9 mouse cellular contexts compared by ENCODE assay signal in the genomic region with DNA sequence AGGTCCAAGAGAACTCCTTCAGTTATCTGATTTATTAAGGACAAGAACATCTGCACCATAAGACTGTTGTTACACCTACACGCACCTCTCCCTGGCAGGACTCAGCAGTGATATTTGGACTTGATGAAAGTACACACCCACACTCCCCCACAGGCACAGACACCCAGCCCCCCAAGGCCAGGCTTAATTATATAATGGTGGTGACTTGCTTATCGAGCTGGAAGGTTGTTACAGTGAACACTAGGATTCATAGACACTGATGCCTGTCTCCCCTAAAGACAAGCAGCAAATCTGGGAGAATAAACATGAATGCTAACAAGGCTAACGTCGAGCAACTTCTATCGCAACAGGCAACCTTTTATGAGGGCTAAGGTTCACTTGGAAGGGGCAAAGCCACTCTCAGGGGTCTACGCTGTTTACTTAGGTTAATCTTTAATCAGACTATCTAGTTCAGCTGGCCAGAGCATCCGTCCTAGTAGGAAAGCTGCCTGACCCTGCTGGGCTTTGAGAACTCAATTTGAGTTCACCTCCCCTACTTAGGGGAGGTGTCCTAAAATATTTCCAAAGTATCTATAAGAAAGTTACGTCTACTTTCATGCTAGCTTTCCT. TPM values are rescaled to one million over a fixed set of nuclear protein-coding genes. Genes with fewer than 3 reads are reported as not detected.
DNase-seq lines count a peak whose midpoint lies in the region; ATAC-seq and TF ChIP-seq lines count a peak whose summit lies in the region.
"Had no signal": no experiment of that assay in that cellular context is flagged by ENCODE, and none has a peak within 500 bp of the region (broad histone marks: within the 10 kb centered on the region; RNA-seq: fewer than 3 reads in every experiment).

No protein-coding gene starts in this region.

- peak overlapping the region; percentile 48; the same call in 1 of the 2 replicates for H3K4me3 ChIP-seq in forebrain, embryonic 12.5 days (replicated peaks)
- no peak overlapping the region for H3K4me3 ChIP-seq in forebrain, embryonic 16.5 days (replicated peaks; ENCODE audit: low read length)
- H3K4me3 ChIP-seq in C2C12 (ENCODE audit: insufficient read depth, poor library complexity, severe bottlenecking) = peak overlapping the region; percentile 63
- H3K4me3 ChIP-seq in heart, embryonic 16.5 days (ENCODE audit: low read length) = peak overlapping the region; percentile 74
- H3K4me3 ChIP-seq in limb, embryonic 11.5 days (ENCODE audit: low read depth, low read length) = peak overlapping the region; percentile 52

- H3K36me3 ChIP-seq in forebrain, embryonic 12.5 days (replicated peaks) = peaks cover 22% of the 10 kb centered on the region
- H3K36me3 ChIP-seq in forebrain, embryonic 16.5 days (ENCODE audit: control insufficient read depth, insufficient read depth) = no peaks in the 10 kb centered on the region
- H3K36me3 ChIP-seq in C2C12 (ENCODE audit: control insufficient read depth, insufficient read depth) = peaks cover 32% of the 10 kb centered on the region
- H3K36me3 ChIP-seq in heart, embryonic 16.5 days (ENCODE audit: control insufficient read depth, insufficient read depth) = peaks cover 20% of the 10 kb centered on the region
- H3K36me3 ChIP-seq in limb, embryonic 11.5 days (ENCODE audit: control insufficient read depth, insufficient read depth, low read length) = peaks cover 19% of the 10 kb centered on the region

- no peak for DNase-seq in limb, embryonic 11.5 days (ENCODE audit: low spot score)
- DNase-seq in urinary bladder, adult 2 months (ENCODE audit: low spot score) = no peak
- no peak for DNase-seq in cerebellum, postnatal 4 days (ENCODE audit: low spot score in 2 of 2)
- no peak for DNase-seq in ovary, postnatal 14 days (ENCODE audit: low spot score)
- DNase-seq: cerebellum, postnatal 10 days had no signal

- H3K27me3 ChIP-seq in forebrain, embryonic 12.5 days = no peaks in the 10 kb centered on the region
- H3K27me3 ChIP-seq in forebrain, embryonic 16.5 days (replicated peaks; ENCODE audit: control insufficient read depth, insufficient read depth, low read length) = no peaks in the 10 kb centered on the region
- no peaks in the 10 kb centered on the region for H3K27me3 ChIP-seq in C2C12 (ENCODE audit: control insufficient read depth, insufficient read depth, insufficient read length)
- no peaks in the 10 kb centered on the region for H3K27me3 ChIP-seq in heart, embryonic 16.5 days (ENCODE audit: control insufficient read depth, insufficient read depth, low read length)
- H3K27me3 ChIP-seq in limb, embryonic 11.5 days (ENCODE audit: control insufficient read depth, insufficient read depth, low read length) = no peaks in the 10 kb centered on the region

- H3K4me2 ChIP-seq in forebrain, embryonic 12.5 days = peak overlapping the region; percentile 65; the same call in 1 of the 2 replicates
- no peak overlapping the region for H3K4me2 ChIP-seq in forebrain, embryonic 16.5 days (ENCODE audit: low read length)
- peak overlapping the region; percentile 69 for H3K4me2 ChIP-seq in heart, embryonic 16.5 days (ENCODE audit: low read depth, low read length)
- H3K4me2 ChIP-seq in limb, embryonic 11.5 days (ENCODE audit: low read depth, severe bottlenecking) = peak overlapping the region; percentile 37

- 0 out of 2 replicates have a peak, but pooled peaks cover 4% of the 10 kb centered on the region for H3K4me1 ChIP-seq in forebrain, embryonic 12.5 days
- peaks cover 3% of the 10 kb centered on the region; the same call in 1 of the 2 replicates for H3K4me1 ChIP-seq in forebrain, embryonic 16.5 days (replicated peaks; ENCODE audit: control insufficient read depth, insufficient read depth, low read length)
- H3K4me1 ChIP-seq in heart, embryonic 16.5 days (ENCODE audit: control insufficient read depth, insufficient read depth, low read length) = peaks cover 12% of the 10 kb centered on the region
- H3K4me1 ChIP-seq in limb, embryonic 11.5 days (ENCODE audit: control insufficient read depth, insufficient read depth, low read length) = 0 out of 2 replicates have a peak, but pooled peaks cover 3% of the 10 kb centered on the region

- no peak for ATAC-seq in forebrain, embryonic 12.5 days (ENCODE audit: low FRiP score)
- ATAC-seq in forebrain, embryonic 16.5 days = no peak
- no peak for ATAC-seq in heart, embryonic 16.5 days (replicated peaks; ENCODE audit: extremely low read depth, insufficient read depth, low FRiP score)
- ATAC-seq in limb, embryonic 11.5 days (ENCODE audit: insufficient number of reproducible peaks, low FRiP score, low TSS enrichment, low read depth) = no peak

- H3K9me3 ChIP-seq in forebrain, embryonic 12.5 days = no peaks in the 10 kb centered on the region
- no peaks in the 10 kb centered on the region for H3K9me3 ChIP-seq in forebrain, embryonic 16.5 days (ENCODE audit: control insufficient read depth, low read length)
- no peaks in the 10 kb centered on the region for H3K9me3 ChIP-seq in heart, embryonic 16.5 days (replicated peaks; ENCODE audit: control insufficient read depth, low read length)
- no peaks in the 10 kb centered on the region for H3K9me3 ChIP-seq in limb, embryonic 11.5 days (ENCODE audit: control insufficient read depth, low read length)

- WGBS in forebrain, embryonic 12.5 days = 62% methylated on average over 8 of the region's 8 CpGs
- WGBS in forebrain, embryonic 16.5 days = 60% methylated on average over 8 of the region's 8 CpGs
- 47% methylated on average over 8 of the region's 8 CpGs for WGBS in heart, embryonic 16.5 days
- WGBS in limb, embryonic 11.5 days = 46% methylated on average over 8 of the region's 8 CpGs

- TF ChIP-seq CTCF in C2C12 (IDR thresholded peaks at IDR 0.05; ENCODE audit: control insufficient read depth, insufficient read depth, insufficient read length) = no peak

- no peak overlapping the region for H3K9ac ChIP-seq in forebrain, embryonic 12.5 days
- H3K9ac ChIP-seq in forebrain, embryonic 16.5 days (replicated peaks; ENCODE audit: low read depth, low read length) = no peak overlapping the region
- peak overlapping the region; percentile 79 for H3K9ac ChIP-seq in heart, embryonic 16.5 days (ENCODE audit: low read length)
- H3K9ac ChIP-seq in limb, embryonic 11.5 days (ENCODE audit: low read length) = peak overlapping the region; percentile 22; the same call in 1 of the 2 replicates

- no peak overlapping the region for H3K27ac ChIP-seq in forebrain, embryonic 12.5 days
- no peak overlapping the region for H3K27ac ChIP-seq in forebrain, embryonic 16.5 days (ENCODE audit: low read length)
- H3K27ac ChIP-seq in heart, embryonic 16.5 days (ENCODE audit: low read length) = no peak overlapping the region; the same call in 1 of the 2 replicates
- no peak overlapping the region for H3K27ac ChIP-seq in limb, embryonic 11.5 days (replicated peaks; ENCODE audit: low read depth, low read length)

- H3K79me2 ChIP-seq in C2C12 (ENCODE audit: control insufficient read depth, insufficient read depth) = peaks cover 54% of the 10 kb centered on the region

- H3ac ChIP-seq in C2C12 (ENCODE audit: control insufficient read depth, insufficient read length, low read depth) = peak overlapping the region; percentile 52

- H3K79me3 ChIP-seq in C2C12 (ENCODE audit: low read depth) = peaks cover 38% of the 10 kb centered on the region

TF ChIP-seq in C2C12, 6 proteins besides CTCF, POLR2A, EP300 and RAD21 (continues in another document):
- no peak for TF ChIP-seq MYOG (IDR thresholded peaks at IDR 0.05; ENCODE audit: control insufficient read depth, extremely low read depth, insufficient read length)

RNA-seq across cellular contexts. Expression of gene Net1, which starts 26.4 kb away (rescaled TPM):
- 49.2 and 55.7 TPM in 2 replicates for polyA plus RNA-seq in forebrain, embryonic 12.5 days (2016; fragmentation: Nextera tagmentation; extraction: Ambion mirVana)
- 14.2 and 15.1 TPM in 2 replicates for polyA plus RNA-seq in forebrain, embryonic 16.5 days (2015; fragmentation: Nextera tagmentation; extraction: Ambion mirVana)
- 27.3 TPM for polyA plus RNA-seq in C2C12 (2012; fragmentation: generic; extraction: Trizol)
- polyA plus RNA-seq in heart, embryonic 16.5 days (2015; fragmentation: Nextera tagmentation; extraction: Ambion mirVana) = 37.2 and 39.5 TPM in 2 replicates
- 95.9 and 101 TPM in 2 replicates for polyA plus RNA-seq in limb, embryonic 11.5 days (2014; fragmentation: Nextera tagmentation; extraction: Ambion mirVana)
- polyA plus RNA-seq in urinary bladder, adult 2 months (2012; rRNA removed) = 49.2 and 70.4 TPM in 2 replicates

RNA-seq across cellular contexts. Expression of gene Tubal3, which starts 26.5 kb away (rescaled TPM):
- not detected in 2 replicates for polyA plus RNA-seq in forebrain, embryonic 12.5 days (2016; fragmentation: Nextera tagmentation; extraction: Ambion mirVana)
- 0.10 TPM in 1 of 2 replicates, not detected in the other for polyA plus RNA-seq in forebrain, embryonic 16.5 days (2015; fragmentation: Nextera tagmentation; extraction: Ambion mirVana)
- polyA plus RNA-seq in C2C12 (2012; fragmentation: generic; extraction: Trizol) = not detected
- polyA plus RNA-seq in heart, embryonic 16.5 days (2015; fragmentation: Nextera tagmentation; extraction: Ambion mirVana) = 0.13 TPM in 1 of 2 replicates, not detected in the other
- polyA plus RNA-seq in limb, embryonic 11.5 days (2014; fragmentation: Nextera tagmentation; extraction: Ambion mirVana) = not detected in 2 replicates
- polyA plus RNA-seq in urinary bladder, adult 2 months (2012; rRNA removed) = not detected in 2 replicates

RNA-seq across cellular contexts. Expression of gene Calm5, which starts 37.6 kb away (rescaled TPM):
- not detected in 2 replicates for polyA plus RNA-seq in forebrain, embryonic 12.5 days (2016; fragmentation: Nextera tagmentation; extraction: Ambion mirVana)
- not detected in 2 replicates for polyA plus RNA-seq in forebrain, embryonic 16.5 days (2015; fragmentation: Nextera tagmentation; extraction: Ambion mirVana)
- not detected for polyA plus RNA-seq in C2C12 (2012; fragmentation: generic; extraction: Trizol)
- polyA plus RNA-seq in heart, embryonic 16.5 days (2015; fragmentation: Nextera tagmentation; extraction: Ambion mirVana) = not detected in 2 replicates
- not detected in 2 replicates for polyA plus RNA-seq in limb, embryonic 11.5 days (2014; fragmentation: Nextera tagmentation; extraction: Ambion mirVana)
- not detected in 2 replicates for polyA plus RNA-seq in urinary bladder, adult 2 months (2012; rRNA removed)

RNA-seq across cellular contexts. Expression of gene Ucn3, which starts 53.6 kb away (rescaled TPM):
- not detected in 2 replicates for polyA plus RNA-seq in forebrain, embryonic 12.5 days (2016; fragmentation: Nextera tagmentation; extraction: Ambion mirVana)
- 0.21 and 0.56 TPM in 2 replicates for polyA plus RNA-seq in forebrain, embryonic 16.5 days (2015; fragmentation: Nextera tagmentation; extraction: Ambion mirVana)
- polyA plus RNA-seq in C2C12 (2012; fragmentation: generic; extraction: Trizol) = not detected
- not detected in 2 replicates for polyA plus RNA-seq in heart, embryonic 16.5 days (2015; fragmentation: Nextera tagmentation; extraction: Ambion mirVana)
- polyA plus RNA-seq in limb, embryonic 11.5 days (2014; fragmentation: Nextera tagmentation; extraction: Ambion mirVana) = not detected in 2 replicates
- polyA plus RNA-seq in urinary bladder, adult 2 months (2012; rRNA removed) = not detected in 2 replicates

RNA-seq across cellular contexts. Expression of gene Calm4, which starts 54.0 kb away (rescaled TPM):
- polyA plus RNA-seq in forebrain, embryonic 12.5 days (2016; fragmentation: Nextera tagmentation; extraction: Ambion mirVana) = not detected in 2 replicates
- 0.55 TPM in 1 of 2 replicates, not detected in the other for polyA plus RNA-seq in forebrain, embryonic 16.5 days (2015; fragmentation: Nextera tagmentation; extraction: Ambion mirVana)
- not detected for polyA plus RNA-seq in C2C12 (2012; fragmentation: generic; extraction: Trizol)
- 0.16 TPM in 1 of 2 replicates, not detected in the other for polyA plus RNA-seq in heart, embryonic 16.5 days (2015; fragmentation: Nextera tagmentation; extraction: Ambion mirVana)
- polyA plus RNA-seq in limb, embryonic 11.5 days (2014; fragmentation: Nextera tagmentation; extraction: Ambion mirVana) = not detected in 2 replicates
- polyA plus RNA-seq in urinary bladder, adult 2 months (2012; rRNA removed) = not detected in 2 replicates

Comparison
In these comparisons a context has a peak if more than half of its experiments do, and no peak if none do; other contexts are left out.
1. H3K9ac ChIP-seq: peak in heart, embryonic 16.5 days (single experiment) and limb, embryonic 11.5 days (single experiment); none in forebrain, embryonic 12.5 days (single experiment) and forebrain, embryonic 16.5 days (single experiment).